Mouse (Mus musculus): Measurements from ENCODE around the gene Racgap1. TPM values are rescaled to one million over a fixed set of nuclear protein-coding genes. Genes with fewer than 3 reads are reported as not detected.

Racgap1 gene
- polyA plus RNA-seq, 1 experiment from 2014 or later: 59.4 TPM

GRCm38 (mm10) chr15:99663964-99664599, 12.6 kb upstream of the Racgap1 start:
- H3K4me2 ChIP-seq: peak overlapping the region; percentile 88

GRCm38 (mm10) chr15:99662371-99662770, 10.9 kb upstream of the Racgap1 start:
- H3K27me3 ChIP-seq (replicated peaks): no peaks in the 10 kb centered on the region
- 0 out of 2 replicates have a peak overlapping the region, but pooled peaks have one; percentile 23 for H3K27ac ChIP-seq (replicated peaks)
- H3K4me3 ChIP-seq (replicated peaks): no peak overlapping the region
- no peak for ATAC-seq (ENCODE audit: low FRiP score)
- 51% methylated on average over 7 of the region's 7 CpGs for WGBS
- H3K4me1 ChIP-seq: peaks cover 35% of the 10 kb centered on the region
- no peaks in the 10 kb centered on the region for H3K36me3 ChIP-seq
- H3K9me3 ChIP-seq (replicated peaks): no peaks in the 10 kb centered on the region
- H3K4me2 ChIP-seq: no peak overlapping the region
- H3K9ac ChIP-seq (replicated peaks): no peak overlapping the region

More at GRCm38 (mm10) chr15:99663964-99664599, 12.6 kb upstream of the Racgap1 start:
- peak; percentile 32 for ATAC-seq (ENCODE audit: low FRiP score)
- H3K9me3 ChIP-seq (replicated peaks): no peaks in the 10 kb centered on the region
- 3% methylated on average over 17 of the region's 17 CpGs for WGBS
- H3K4me1 ChIP-seq: peaks cover 44% of the 10 kb centered on the region
- no peaks in the 10 kb centered on the region for H3K27me3 ChIP-seq (replicated peaks)
- peak overlapping the region; percentile 91 for H3K27ac ChIP-seq (replicated peaks)
- H3K9ac ChIP-seq (replicated peaks): peak overlapping the region; percentile 64
- H3K36me3 ChIP-seq: no peaks in the 10 kb centered on the region
- peak overlapping the region; percentile 41 for H3K4me3 ChIP-seq (replicated peaks)

GRCm38 (mm10) chr15:99661121-99661830, 9.8 kb upstream of the Racgap1 start:
- no peaks in the 10 kb centered on the region for H3K36me3 ChIP-seq
- H3K4me3 ChIP-seq (replicated peaks): no peak overlapping the region
- peaks cover 32% of the 10 kb centered on the region for H3K4me1 ChIP-seq
- H3K4me2 ChIP-seq: no peak overlapping the region
- no peaks in the 10 kb centered on the region for H3K9me3 ChIP-seq (replicated peaks)
- ATAC-seq (ENCODE audit: low FRiP score): no peak
- no peak overlapping the region for H3K9ac ChIP-seq (replicated peaks)
- H3K27me3 ChIP-seq (replicated peaks): no peaks in the 10 kb centered on the region
- WGBS: 93% methylated on average over 15 of the region's 15 CpGs
- H3K27ac ChIP-seq (replicated peaks): no peak overlapping the region

- no peak overlapping the region for H3K4me3 ChIP-seq (replicated peaks)
- H3K4me1 ChIP-seq: peaks cover 24% of the 10 kb centered on the region
- no peaks in the 10 kb centered on the region; the same call in 1 of the 2 replicates for H3K27me3 ChIP-seq (replicated peaks)
- 77% methylated on average over 2 of the region's 2 CpGs for WGBS
- H3K27ac ChIP-seq (replicated peaks): no peak overlapping the region
- no peak overlapping the region for H3K4me2 ChIP-seq
- no peaks in the 10 kb centered on the region for H3K36me3 ChIP-seq
- no peak overlapping the region for H3K9ac ChIP-seq (replicated peaks)
- no peak for ATAC-seq (ENCODE audit: low FRiP score)
- no peaks in the 10 kb centered on the region for H3K9me3 ChIP-seq (replicated peaks)
Measured at GRCm38 (mm10) chr15:99658437-99658836, 7.0 kb upstream of the Racgap1 start.

- Histone ChIP-seq H3K4me1 (peaks cover 33% of the 10 kb centered on the region), H3K4me3 (replicated peaks) (no peak overlapping the region), H3K9ac (replicated peaks) (no peak overlapping the region), H3K27me3 (replicated peaks) (no peaks in the 10 kb centered on the region; the same call in 1 of the 2 replicates), H3K27ac (replicated peaks) (peak overlapping the region; percentile 29), H3K9me3 (replicated peaks) (no peaks in the 10 kb centered on the region), H3K36me3 (no peaks in the 10 kb centered on the region), H3K4me2 (no peak overlapping the region)
- no peak for ATAC-seq (ENCODE audit: low FRiP score)
- 32% methylated on average over 9 of the region's 9 CpGs for WGBS
Measured at GRCm38 (mm10) chr15:99655956-99656355, 4.5 kb upstream of the Racgap1 start.

- peak overlapping the region; percentile 13 for H3K4me3 ChIP-seq (replicated peaks)
- peak overlapping the region; percentile 14; the same call in 1 of the 2 replicates for H3K27ac ChIP-seq (replicated peaks)
- H3K36me3 ChIP-seq: no peaks in the 10 kb centered on the region
- H3K9me3 ChIP-seq (replicated peaks): no peaks in the 10 kb centered on the region
- H3K27me3 ChIP-seq (replicated peaks): no peaks in the 10 kb centered on the region; the same call in 1 of the 2 replicates
- peaks cover 51% of the 10 kb centered on the region for H3K4me1 ChIP-seq
- 4% methylated on average over 21 of the region's 21 CpGs for WGBS
- peak overlapping the region; percentile 52 for H3K4me2 ChIP-seq
- no peak for ATAC-seq (ENCODE audit: low FRiP score)
- 0 out of 2 replicates have a peak overlapping the region, but pooled peaks have one; percentile 14 for H3K9ac ChIP-seq (replicated peaks)
Measured at GRCm38 (mm10) chr15:99653876-99654275, 2.4 kb upstream of the Racgap1 start.

- Histone ChIP-seq H3K9me3 (replicated peaks) (no peaks in the 10 kb centered on the region), H3K4me2 (peak overlapping the region; percentile 52), H3K9ac (replicated peaks) (no peak overlapping the region), H3K36me3 (no peaks in the 10 kb centered on the region), H3K27ac (replicated peaks) (0 out of 2 replicates have a peak overlapping the region, but pooled peaks have one; percentile 14), H3K4me1 (peaks cover 55% of the 10 kb centered on the region), H3K27me3 (replicated peaks) (no peaks in the 10 kb centered on the region; the same call in 1 of the 2 replicates), H3K4me3 (replicated peaks) (peak overlapping the region; percentile 13; the same call in 1 of the 2 replicates)
- no peak for ATAC-seq (ENCODE audit: low FRiP score)
- 6% methylated on average over 8 of the region's 8 CpGs for WGBS
Measured at GRCm38 (mm10) chr15:99653291-99653690, 1.8 kb upstream of the Racgap1 start.

- Histone ChIP-seq H3K9me3 (replicated peaks) (no peaks in the 10 kb centered on the region), H3K36me3 (no peaks in the 10 kb centered on the region), H3K27ac (replicated peaks) (0 out of 2 replicates have a peak overlapping the region, but pooled peaks have one; percentile 9), H3K27me3 (replicated peaks) (no peaks in the 10 kb centered on the region; the same call in 1 of the 2 replicates), H3K9ac (replicated peaks) (0 out of 2 replicates have a peak overlapping the region, but pooled peaks have one; percentile 23), H3K4me3 (replicated peaks) (peak overlapping the region; percentile 94), H3K4me2 (peak overlapping the region; percentile 94), H3K4me1 (peaks cover 65% of the 10 kb centered on the region)
- ATAC-seq (ENCODE audit: low FRiP score): no peak
- 77% methylated on average over 10 of the region's 10 CpGs for WGBS
Measured at GRCm38 (mm10) chr15:99651984-99652872, 772 bp upstream of the Racgap1 start.

- no peak for ATAC-seq (ENCODE audit: low FRiP score)
- Histone ChIP-seq H3K27ac (replicated peaks) (no peak overlapping the region), H3K4me2 (peak overlapping the region; percentile 94)
Measured at GRCm38 (mm10) chr15:99650304-99650703, 1.2 kb downstream of the Racgap1 start.

GRCm38 (mm10) chr15:99649067-99649761, 2.2 kb downstream of the Racgap1 start:
- Histone ChIP-seq H3K27me3 (replicated peaks) (no peaks in the 10 kb centered on the region), H3K9ac (replicated peaks) (no peak overlapping the region), H3K36me3 (no peaks in the 10 kb centered on the region), H3K4me1 (peaks cover 78% of the 10 kb centered on the region), H3K27ac (replicated peaks) (peak overlapping the region; percentile 75), H3K9me3 (replicated peaks) (no peaks in the 10 kb centered on the region), H3K4me3 (replicated peaks) (no peak overlapping the region), H3K4me2 (peak overlapping the region; percentile 94)
- ATAC-seq (ENCODE audit: low FRiP score): no peak
- 16% methylated on average over 6 of the region's 6 CpGs for WGBS

More at GRCm38 (mm10) chr15:99650304-99650703, 1.2 kb downstream of the Racgap1 start:
- H3K4me3 ChIP-seq (replicated peaks): peak overlapping the region; percentile 94
- H3K9ac ChIP-seq (replicated peaks): 0 out of 2 replicates have a peak overlapping the region, but pooled peaks have one; percentile 77
- no peaks in the 10 kb centered on the region for H3K9me3 ChIP-seq (replicated peaks)
- H3K27me3 ChIP-seq (replicated peaks): no peaks in the 10 kb centered on the region; the same call in 1 of the 2 replicates
- 45% methylated on average over 2 of the region's 2 CpGs for WGBS
- H3K4me1 ChIP-seq: peaks cover 73% of the 10 kb centered on the region
- H3K36me3 ChIP-seq: no peaks in the 10 kb centered on the region

Measured in neural tube, embryonic 15.5 days (tissue).